Mouse (Mus musculus) CH12.LX (cell line): Measurements from ENCODE around the gene Nedd4. TPM values are rescaled to one million over a fixed set of nuclear protein-coding genes. Genes with fewer than 3 reads are reported as not detected.

Experiments
- DNase-seq: peaks from one replicate; pipeline ENCODE4 v3.0.0-alpha.2; 2013; ENCODE audit errors: extremely low read depth
- H3K27ac ChIP-seq: 2 replicates; pipeline ENCODE4 v1.5.1; 2012; ENCODE audit warnings: low read depth, mild to moderate bottlenecking, control low read depth, moderate library complexity; ENCODE audit not compliant: insufficient read depth
- H3K27me3 ChIP-seq: replicated peaks from 2 replicates; pipeline ENCODE3; 2012; ENCODE audit warnings: inconsistent platforms
- H3K36me3 ChIP-seq, 2 experiments: replicated peaks in 1 of 2; 2 replicates each; pipeline versions ENCODE3 to v1.6.1; 2012; ENCODE audit warnings: inconsistent platforms in 1 of 2, low read length in 1 of 2, mild to moderate bottlenecking in 1 of 2, mixed read lengths in 1 of 2, moderate library complexity in 1 of 2; ENCODE audit not compliant: control insufficient read depth in 1 of 2, insufficient read depth in 1 of 2
- H3K4me1 ChIP-seq, 2 experiments: 2 replicates each; pipeline ENCODE4 v1.6.1; 2012; ENCODE audit warnings: inconsistent platforms in 1 of 2, moderate library complexity in 1 of 2; ENCODE audit not compliant: insufficient read depth in 2 of 2, control insufficient read depth in 1 of 2
- H3K4me2 ChIP-seq: 2 replicates; pipeline ENCODE4 v1.6.1; 2012; ENCODE audit warnings: low read depth, mild to moderate bottlenecking, control low read depth; ENCODE audit not compliant: poor library complexity, insufficient read depth, severe bottlenecking
- H3K4me3 ChIP-seq, 3 experiments: fragments of 150-350 bp in 1 of 3; sonication (generic) in 1 of 3; replicated peaks in 1 of 3; 2 replicates each; pipeline versions ENCODE3 to v1.5.1; 2011 to 2012; ENCODE audit warnings: low read depth in 2 of 3, low read length in 2 of 3, mild to moderate bottlenecking in 2 of 3, moderate library complexity in 2 of 3, control low read depth in 1 of 3, improper control_type of control experiment in 1 of 3, inconsistent platforms in 1 of 3, mixed read lengths in 1 of 3; ENCODE audit not compliant: poor library complexity in 1 of 3
- H3K79me2 ChIP-seq: replicated peaks from 2 replicates; pipeline ENCODE4 v1.6.1; 2012; ENCODE audit warnings: mild to moderate bottlenecking, moderate library complexity; ENCODE audit not compliant: control insufficient read depth, poor library complexity, insufficient read depth, severe bottlenecking; ENCODE audit errors: extremely low read depth
- H3K9ac ChIP-seq: 2 replicates; pipeline ENCODE4 v1.6.1; 2012; ENCODE audit warnings: low read depth, mild to moderate bottlenecking, control low read depth, moderate library complexity; ENCODE audit not compliant: insufficient read depth
- H3K9me3 ChIP-seq: replicated peaks from 2 replicates; pipeline ENCODE3; 2012; ENCODE audit warnings: low read length, inconsistent platforms, mixed read lengths
- BHLHE40 ChIP-seq: IDR thresholded peaks from 2 replicates; pipeline ENCODE4 v1.6.1; 2011; ENCODE audit warnings: mild to moderate bottlenecking, low read depth, low read length, improper control_type of control experiment
- CHD1 ChIP-seq: IDR thresholded peaks from 2 replicates; pipeline ENCODE4 v1.6.1; 2012; ENCODE audit warnings: low read depth, low read length, improper control_type of control experiment, inconsistent platforms
- CHD2 ChIP-seq: IDR thresholded peaks from 2 replicates; pipeline ENCODE4 v1.6.1; 2011; ENCODE audit warnings: low read length, improper control_type of control experiment
- CTCF ChIP-seq, 2 experiments: IDR thresholded peaks in 1 of 2; conservative IDR thresholded peaks in 1 of 2; 2 replicates each; pipeline ENCODE4 v1.5.1; 2011 to 2012; ENCODE audit warnings: low read depth in 2 of 2, low read length in 2 of 2, improper control_type of control experiment in 1 of 2, inconsistent platforms in 1 of 2, mild to moderate bottlenecking in 1 of 2, moderate library complexity in 1 of 2
- ELF1 ChIP-seq: IDR thresholded peaks from 2 replicates; pipeline ENCODE4 v1.6.1; 2014; ENCODE audit warnings: low read depth, mild to moderate bottlenecking, inconsistent platforms, low read length, improper control_type of control experiment
- ETS1 ChIP-seq: conservative IDR thresholded peaks from 2 replicates; pipeline ENCODE4 v1.6.1; 2012; ENCODE audit warnings: low read depth, mild to moderate bottlenecking, inconsistent platforms, low read length, improper control_type of control experiment, moderate library complexity
- GABPA ChIP-seq: IDR thresholded peaks from 2 replicates; pipeline ENCODE4 v1.6.1; 2012; ENCODE audit warnings: low read depth, low read length, improper control_type of control experiment, inconsistent platforms; ENCODE audit not compliant: insufficient replicate concordance
- HCFC1 ChIP-seq: IDR thresholded peaks from 2 replicates; pipeline ENCODE4 v1.6.1; 2012; ENCODE audit warnings: low read depth, mild to moderate bottlenecking, inconsistent platforms, low read length, improper control_type of control experiment
- JUND ChIP-seq: conservative IDR thresholded peaks from 2 replicates; pipeline ENCODE4 v1.6.1; 2011; ENCODE audit warnings: low read depth, low read length, improper control_type of control experiment
- KAT2A ChIP-seq: IDR thresholded peaks from 2 replicates; pipeline ENCODE4 v1.6.1; 2012; ENCODE audit warnings: low read length, improper control_type of control experiment, inconsistent platforms; ENCODE audit not compliant: insufficient replicate concordance
- MAFK ChIP-seq: IDR thresholded peaks from 2 replicates; pipeline ENCODE4 v1.6.1; 2011; ENCODE audit warnings: low read length, improper control_type of control experiment; ENCODE audit not compliant: insufficient replicate concordance
- MAZ ChIP-seq: IDR thresholded peaks from 2 replicates; pipeline ENCODE4 v1.6.1; 2012; ENCODE audit warnings: low read depth, mild to moderate bottlenecking, inconsistent platforms, low read length, improper control_type of control experiment, moderate library complexity
- MXI1 ChIP-seq: IDR thresholded peaks from 2 replicates; pipeline ENCODE4 v1.6.1; 2011; ENCODE audit warnings: mild to moderate bottlenecking, low read depth, low read length, improper control_type of control experiment
- MYC ChIP-seq: IDR thresholded peaks from 2 replicates; pipeline ENCODE4 v1.6.1; 2011; ENCODE audit warnings: low read depth, mild to moderate bottlenecking, improper control_type of control experiment, low read length
- NRF1 ChIP-seq: IDR thresholded peaks from 2 replicates; pipeline ENCODE4 v1.6.1; 2014; ENCODE audit warnings: low read depth, mild to moderate bottlenecking, inconsistent platforms, low read length, improper control_type of control experiment, moderate library complexity
- PAX5 ChIP-seq: IDR thresholded peaks from 2 replicates; pipeline ENCODE4 v1.6.1; 2012; ENCODE audit warnings: low read length, inconsistent platforms, mixed read lengths
- POLR2A ChIP-seq: IDR thresholded peaks from 2 replicates; pipeline ENCODE4 v1.6.1; 2011; ENCODE audit warnings: low read depth, mild to moderate bottlenecking, improper control_type of control experiment, low read length
- POLR2AphosphoS2 ChIP-seq: IDR thresholded peaks from 2 replicates; pipeline ENCODE4 v1.6.1; 2011; ENCODE audit warnings: low read depth, low read length, improper control_type of control experiment
- RAD21 ChIP-seq: IDR thresholded peaks from 2 replicates; pipeline ENCODE4 v1.6.1; 2011; ENCODE audit warnings: low read depth, mild to moderate bottlenecking, low read length, improper control_type of control experiment, moderate library complexity
- RCOR1 ChIP-seq: conservative IDR thresholded peaks from 2 replicates; pipeline ENCODE4 v1.6.1; 2012; ENCODE audit warnings: low read depth, mild to moderate bottlenecking, inconsistent platforms, low read length, improper control_type of control experiment
- SMC3 ChIP-seq: IDR thresholded peaks from 2 replicates; pipeline ENCODE4 v1.6.1; 2011; ENCODE audit warnings: low read depth, low read length, improper control_type of control experiment
- TBP ChIP-seq: conservative IDR thresholded peaks from 2 replicates; pipeline ENCODE4 v1.6.1; 2011; ENCODE audit warnings: low read depth, low read length, improper control_type of control experiment
- TCF12 ChIP-seq: IDR thresholded peaks from 2 replicates; pipeline ENCODE4 v1.6.1; 2014; ENCODE audit warnings: low read depth, mild to moderate bottlenecking, inconsistent platforms, low read length, improper control_type of control experiment
- USF1 ChIP-seq: IDR thresholded peaks from 2 replicates; pipeline ENCODE4 v1.6.1; 2014; ENCODE audit warnings: low read depth, mild to moderate bottlenecking, inconsistent platforms, low read length, improper control_type of control experiment
- ZC3H11A ChIP-seq: IDR thresholded peaks from 2 replicates; pipeline ENCODE4 v1.6.1; 2012; ENCODE audit warnings: low read depth, mild to moderate bottlenecking, inconsistent platforms, low read length, improper control_type of control experiment
- dilution Hi-C: fragments of 300-500 bp; cut with MboI; formaldehyde crosslinking; loops from 2 replicates; pipeline ENCODE4 v1.14.3; 2020; ENCODE audit warnings: low sequenced_read_pairs; ENCODE audit not compliant: extremely low pct_unique_long_range_greater_than_20kb, extremely low pct_ligation_motif_present
- in situ Hi-C: fragments of 300-500 bp; cut with MboI; formaldehyde crosslinking; loops from 3 replicates; pipeline ENCODE4 v1.14.3; 2019; ENCODE audit warnings: low sequenced_read_pairs, low pct_ligation_motif_present, low pct_unique_long_range_greater_than_20kb, mixed read lengths
- polyA plus RNA-seq: library from polyadenylated mRNA; unstranded; fragments of >175 nt; gene quantifications from 2 replicates; pipeline ENCODE4 v1.2.1, GENCODE M21; 2012; ENCODE audit warnings: low read depth; ENCODE audit not compliant: insufficient read length
- total RNA-seq, 2 experiments: library from RNA; depleted of rRNA; stranded (reverse); fragments of 300-350 nt in 1 of 2; fragments of >200 nt in 1 of 2; gene quantifications; 2 replicates each; pipeline ENCODE4 v1.2.3; 2012 to 2014

Gene Nedd4
- total and polyA plus RNA-seq, 3 experiments: 56.9 to 211 (median 206) TPM

- DNase-seq: no peak
- Histone ChIP-seq H3K4me3 (no peak overlapping the region), H3K79me2 (no peaks in the 10 kb centered on the region), H3K27me3 (no peaks in the 10 kb centered on the region), H3K4me1 (peaks cover 2 to 21% of the 10 kb centered on the region in 2 experiments; a peak in 3 of 4 replicates), H3K9ac (no peak overlapping the region), H3K4me2 (no peak overlapping the region), H3K27ac (no peak overlapping the region), H3K36me3 (no peaks in the 10 kb centered on the region), H3K9me3 (no peaks in the 10 kb centered on the region)
- in situ Hi-C loops (loop anchor here (25.0 kb wide), 1 partner anchor 330 kb away; no protein-coding TSS in a partner anchor), dilution Hi-C loops (no loop called here)
- no peak for TF ChIP-seq ELF1
- TF ChIP-seq ETS1: no peak
- TF ChIP-seq NRF1: no peak
- TF ChIP-seq MXI1: no peak
- TF ChIP-seq CHD1: no peak
- TF ChIP-seq RAD21: no peak
- TF ChIP-seq HCFC1: no peak
- TF ChIP-seq CTCF (conservative IDR thresholded peaks at IDR 0.05 in 1 of 2, IDR thresholded peaks at IDR 0.05 in 1 of 2; ENCODE audit: low read depth in 2 of 2, low read length in 2 of 2): no peak
- TF ChIP-seq SMC3: no peak
- no peak for TF ChIP-seq MAFK
- TF ChIP-seq MYC: no peak
- no peak for TF ChIP-seq MAZ
- TF ChIP-seq CHD2: no peak
- no peak for TF ChIP-seq POLR2AphosphoS2
Measured at GRCm38 (mm10) chr9:72757143-72757542, 95.0 kb downstream of the Nedd4 start.

GRCm38 (mm10) chr9:72758705-72759131, 96.6 kb downstream of the Nedd4 start:
- in situ Hi-C loops: loop anchor here (25.0 kb wide), 1 partner anchor 329 kb away; no protein-coding TSS in a partner anchor
- DNase-seq: no peak
- Histone ChIP-seq H3K36me3 (no peaks in the 10 kb centered on the region), H3K9me3 (no peaks in the 10 kb centered on the region), H3K9ac (no peak overlapping the region), H3K27me3 (no peaks in the 10 kb centered on the region), H3K4me3 (no peak overlapping the region), H3K4me1 (peaks cover 4 to 7% of the 10 kb centered on the region in 2 experiments; a peak in 3 of 4 replicates), H3K27ac (no peak overlapping the region), H3K79me2 (no peaks in the 10 kb centered on the region), H3K4me2 (no peak overlapping the region)
- TF ChIP-seq MAFK (no peak), PAX5 (no peak), CHD1 (no peak), POLR2AphosphoS2 (no peak), HCFC1 (no peak), ZC3H11A (no peak), SMC3 (no peak), TBP (no peak), RAD21 (no peak), TCF12 (no peak), JUND (no peak), KAT2A (no peak), USF1 (no peak), MXI1 (no peak), BHLHE40 (no peak), ELF1 (no peak), POLR2A (no peak), RCOR1 (no peak), GABPA (no peak), ETS1 (no peak)
- dilution Hi-C loops: no loop called here
